Mouse (Mus musculus) embryonic stem cell, embryonic (primary cell): ENCODE data around the gene Spsb2.

Experiments
- CTCF ChIA-PET, 4 experiments: fragments of 300-600 bp in 2 of 4; fragments of 350-600 bp in 2 of 4; sonication (Branson Sonifier 250); formaldehyde crosslinking; loops; one replicate each; lab custom pipeline; 2022; ENCODE audit warnings: inconsistent platforms in 2 of 4; lab: Charles Lee
- POLR2A ChIA-PET, 4 experiments: fragments of 300-600 bp in 2 of 4; fragments of 350-600 bp in 2 of 4; sonication (Branson Sonifier 250); formaldehyde crosslinking; loops; one replicate each; lab custom pipeline; 2022; ENCODE audit warnings: antibody characterized with exemption in 4 of 4, inconsistent platforms in 1 of 4; lab: Charles Lee

Spsb2 gene

GRCm38 (mm10) chr6:124807986-124808357, 489 bp upstream of the Spsb2 start:
- ChIA-PET POLR2A (interaction anchor here (0.5 to 18.7 kb wide), 30 partner anchors 9 to 358 kb away, joined by 3 to 601 read pairs (median 5); partner anchors contain the start of genes Cdca3 (in 3 of the 4), Grcc10 (in 3 of the 4), Usp5 (in 3 of the 4) and Gnb3 (in 2 of the 4)), CTCF (interaction anchor here in 2 of 4 experiments (0.6 to 5.2 kb wide), 5 partner anchors 39 to 358 kb away, joined by 3 to 22 read pairs (median 8); partner anchors contain the start of gene Mlf2 (in 1 of the 2))

- CTCF ChIA-PET: interaction anchor here (0.5 to 5.2 kb wide), 18 partner anchors 9 to 363 kb away, joined by 3 to 22 read pairs (median 4); partner anchors contain the start of genes Cdca3 (in 1 of the 4), Mlf2 (in 1 of the 4), Usp5 (in 1 of the 4) and Zfp384 (in 1 of the 4)
Measured at GRCm38 (mm10) chr6:124809052-124809774, 752 bp downstream of the Spsb2 start.

DNA sequence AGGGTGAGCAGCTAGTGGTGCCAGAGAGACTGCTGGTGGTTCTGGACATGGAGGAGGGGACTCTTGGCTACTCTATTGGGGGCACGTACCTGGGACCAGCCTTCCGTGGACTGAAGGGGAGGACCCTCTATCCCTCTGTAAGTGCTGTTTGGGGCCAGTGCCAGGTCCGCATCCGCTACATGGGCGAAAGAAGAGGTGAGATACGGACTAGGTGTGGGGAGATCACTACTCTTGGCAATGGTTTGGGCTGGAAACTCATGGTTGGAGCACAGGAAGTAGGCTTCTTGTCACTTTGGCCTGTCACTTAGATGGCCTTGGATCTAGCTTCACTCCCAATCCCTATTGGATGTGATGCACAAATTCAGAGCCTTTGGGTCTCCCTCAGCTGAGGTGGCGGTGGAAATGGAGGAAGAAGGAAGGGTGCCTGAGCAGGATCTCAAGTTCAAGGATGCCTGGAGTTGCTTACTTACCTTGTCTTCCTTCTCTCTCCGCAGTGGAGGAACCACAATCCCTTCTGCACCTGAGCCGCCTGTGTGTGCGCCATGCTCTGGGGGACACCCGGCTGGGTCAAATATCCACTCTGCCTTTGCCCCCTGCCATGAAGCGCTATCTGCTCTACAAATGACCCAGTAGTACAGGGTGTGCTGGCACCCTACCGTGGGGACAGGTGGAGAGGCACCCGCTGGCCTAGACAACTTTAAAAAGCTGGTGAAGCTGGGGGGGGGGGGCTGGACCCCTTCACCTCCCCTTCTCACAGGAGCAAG, 1.5 kb downstream of the Spsb2 start:
- CTCF ChIA-PET: interaction anchor here in 1 of 4 experiments (0.8 to 5.2 kb wide), 7 partner anchors 8 to 121 kb away, joined by 5 to 22 read pairs (median 8); partner anchors contain the start of genes Cdca3, Mlf2 and Usp5
- POLR2A ChIA-PET: interaction anchor here in 3 of 4 experiments (0.6 to 18.7 kb wide), 36 partner anchors 8 to 580 kb away, joined by 3 to 601 read pairs (median 5); partner anchors contain the start of genes Cdca3 (in 3 of the 3), Grcc10 (in 3 of the 3), Usp5 (in 3 of the 3) and Atn1 (in 1 of the 3)

More at GRCm38 (mm10) chr6:124809052-124809774, 752 bp downstream of the Spsb2 start:
- POLR2A ChIA-PET: interaction anchor here in 3 of 4 experiments (0.6 to 18.7 kb wide), 54 partner anchors 8 to 382 kb away, joined by 3 to 601 read pairs (median 4); partner anchors contain the start of genes Cdca3 (in 3 of the 3), Emg1 (in 3 of the 3), Grcc10 (in 3 of the 3) and Phb2 (in 3 of the 3)

GRCm38 (mm10) chr6:124810566-124811402, 2.3 kb downstream of the Spsb2 start:
- CTCF ChIA-PET: interaction anchor here in 2 of 4 experiments (0.6 to 1.7 kb wide), 3 partner anchors 37 to 329 kb away, joined by 4 to 6 read pairs (median 5); no protein-coding TSS in a partner anchor
- POLR2A ChIA-PET: interaction anchor here (0.6 to 18.7 kb wide), 25 partner anchors 9 to 581 kb away, joined by 3 to 601 read pairs (median 7); partner anchors contain the start of genes Cdca3 (in 3 of the 4), Grcc10 (in 3 of the 4), Usp5 (in 3 of the 4) and Mlf2 (in 2 of the 4)

DNA sequence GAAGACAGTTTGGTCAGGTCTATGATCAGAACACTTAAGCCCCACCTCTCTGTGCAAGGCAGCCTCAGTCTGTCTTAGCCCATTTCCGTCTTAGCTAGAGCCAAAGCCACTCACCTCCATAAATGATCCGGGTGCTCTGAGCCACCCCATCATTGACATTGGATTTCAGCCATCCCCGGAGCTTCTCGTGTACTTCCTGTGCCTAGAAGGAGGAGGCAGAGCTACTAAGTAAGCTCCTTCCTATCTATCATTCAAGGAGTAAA, 2.9 kb downstream of the Spsb2 start:
- CTCF ChIA-PET: interaction anchor here in 2 of 4 experiments (0.6 to 1.6 kb wide), 2 partner anchors 36 to 330 kb away, joined by 4 to 5 read pairs; no protein-coding TSS in a partner anchor
- POLR2A ChIA-PET: interaction anchor here (0.6 to 18.7 kb wide), 30 partner anchors 9 to 566 kb away, joined by 3 to 601 read pairs (median 4); partner anchors contain the start of genes Cdca3 (in 3 of the 4), Usp5 (in 3 of the 4), Grcc10 (in 2 of the 4) and Mlf2 (in 2 of the 4)

DNA sequence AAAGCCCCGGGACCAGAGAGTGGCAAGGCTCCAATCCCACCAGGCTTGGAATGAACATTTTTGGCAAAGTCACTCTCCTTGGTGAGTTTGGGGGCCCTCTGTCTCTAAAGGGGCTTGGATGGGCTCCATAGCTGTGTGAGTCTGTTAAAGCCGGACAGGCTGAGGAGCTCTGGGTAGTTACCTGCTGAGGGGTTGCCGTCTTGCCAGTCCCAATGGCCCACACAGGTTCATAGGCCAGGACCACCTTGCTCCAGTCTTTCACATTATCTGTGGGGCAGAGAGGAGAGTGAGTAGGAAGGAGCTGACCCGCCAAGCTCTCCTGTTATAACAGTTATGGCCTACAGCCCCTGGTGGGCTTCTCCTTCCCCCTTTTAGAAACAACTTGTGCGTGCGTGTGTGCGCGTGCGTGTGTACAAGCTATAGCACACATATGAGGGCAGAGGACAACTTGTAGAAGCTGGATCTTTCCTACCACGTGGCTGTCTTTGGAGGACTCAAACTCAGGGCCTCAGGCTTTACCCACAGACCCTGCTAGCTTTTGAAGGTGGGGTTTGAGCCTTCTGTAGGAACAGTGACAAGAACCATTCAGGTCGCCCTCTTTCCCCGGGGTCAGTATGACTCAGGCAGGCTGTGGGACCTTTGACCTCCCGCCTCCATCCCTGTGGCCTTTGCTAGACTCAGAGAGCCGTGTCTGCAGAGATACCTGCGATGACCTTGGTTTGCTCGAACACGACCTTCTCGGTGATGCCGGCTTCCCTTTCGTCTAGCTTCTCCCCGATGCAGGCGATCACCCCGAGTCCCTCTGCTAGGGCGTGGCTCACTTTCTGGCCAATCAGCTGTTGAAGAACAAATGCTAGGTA, 3.5 kb downstream of the Spsb2 start:
- CTCF ChIA-PET: interaction anchor here in 2 of 4 experiments (0.7 to 1.6 kb wide), 2 partner anchors 35 to 91 kb away, joined by 3 to 5 read pairs; no protein-coding TSS in a partner anchor

DNA sequence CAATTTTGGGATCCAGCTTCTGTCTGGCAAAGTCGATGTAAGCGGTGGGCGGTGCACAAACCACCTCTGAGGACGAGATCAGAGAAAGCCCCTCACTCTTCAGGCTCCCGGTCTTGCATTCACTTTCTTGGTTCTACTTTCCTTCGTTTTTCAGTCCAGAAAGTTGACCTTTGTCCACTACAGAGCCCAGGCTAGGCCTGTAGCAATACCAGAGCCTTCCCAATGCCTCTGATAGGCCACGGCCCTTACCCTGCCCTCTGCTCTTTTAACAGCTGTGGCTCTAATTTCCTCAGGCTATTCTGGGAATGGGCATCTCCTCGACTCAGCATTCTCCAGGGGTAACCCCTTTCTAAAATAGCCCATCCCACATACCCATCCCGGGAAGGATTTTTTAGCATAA, 4.4 kb downstream of the Spsb2 start:
- ChIA-PET POLR2A (interaction anchor here in 3 of 4 experiments (0.6 to 28.9 kb wide), 50 partner anchors 1 to 564 kb away, joined by 3 to 601 read pairs (median 4); partner anchors contain the start of genes Cdca3 (in 3 of the 3), Grcc10 (in 3 of the 3), Usp5 (in 3 of the 3) and Atn1 (in 2 of the 3)), CTCF (interaction anchor here in 1 of 4 experiments (0.9 to 1.4 kb wide), 4 partner anchors 15 to 110 kb away, joined by 3 to 4 read pairs (median 4); partner anchors contain the start of genes Cdca3 and Usp5)

More for the DNA sequence above, 3.5 kb downstream of the Spsb2 start:
- POLR2A ChIA-PET: interaction anchor here (0.6 to 18.7 kb wide), 41 partner anchors 8 to 565 kb away, joined by 3 to 601 read pairs (median 4); partner anchors contain the start of genes Cdca3 (in 3 of the 4), Grcc10 (in 3 of the 4), Usp5 (in 3 of the 4) and Mlf2 (in 2 of the 4)

GRCm38 (mm10) chr6:124813496-124813895, 5.0 kb downstream of the Spsb2 start:
- ChIA-PET POLR2A (interaction anchor here (0.6 to 28.9 kb wide), 53 partner anchors 0 to 620 kb away, joined by 3 to 601 read pairs (median 4); partner anchors contain the start of genes Cdca3 (in 3 of the 4), Grcc10 (in 3 of the 4), Usp5 (in 3 of the 4) and Atn1 (in 2 of the 4)), CTCF (interaction anchor here in 2 of 4 experiments (0.6 to 1.4 kb wide), 8 partner anchors 15 to 111 kb away, joined by 3 to 4 read pairs (median 3); partner anchors contain the start of genes Cdca3 (in 1 of the 2), Grcc10 (in 1 of the 2) and Usp5 (in 1 of the 2))

- POLR2A ChIA-PET: interaction anchor here (0.6 to 28.9 kb wide), 46 partner anchors 0 to 620 kb away, joined by 3 to 601 read pairs (median 5); partner anchors contain the start of genes Cdca3 (in 3 of the 4), Grcc10 (in 3 of the 4), Usp5 (in 3 of the 4) and Atn1 (in 2 of the 4)
- CTCF ChIA-PET: interaction anchor here in 2 of 4 experiments (0.6 to 1.4 kb wide), 6 partner anchors 14 to 111 kb away, joined by 3 to 4 read pairs (median 3); partner anchors contain the start of gene Grcc10 (in 1 of the 2)
Measured at GRCm38 (mm10) chr6:124813933-124814332, 5.5 kb downstream of the Spsb2 start, which contains the start of gene Tpi1. Tpi1 (minus strand) TSS chr6:124814296.

- ChIA-PET POLR2A (interaction anchor here (0.6 to 28.9 kb wide), 21 partner anchors 1 to 412 kb away, joined by 3 to 601 read pairs (median 7); partner anchors contain the start of genes Cdca3 (in 2 of the 4), Grcc10 (in 2 of the 4), Mlf2 (in 2 of the 4) and Usp5 (in 2 of the 4)), CTCF (interaction anchor here in 1 of 4 experiments (1.0 to 1.4 kb wide), 2 partner anchors 14 to 45 kb away, joined by 3 read pairs; no protein-coding TSS in a partner anchor)
Measured at GRCm38 (mm10) chr6:124814448-124814847, 6.0 kb downstream of the Spsb2 start.

DNA sequence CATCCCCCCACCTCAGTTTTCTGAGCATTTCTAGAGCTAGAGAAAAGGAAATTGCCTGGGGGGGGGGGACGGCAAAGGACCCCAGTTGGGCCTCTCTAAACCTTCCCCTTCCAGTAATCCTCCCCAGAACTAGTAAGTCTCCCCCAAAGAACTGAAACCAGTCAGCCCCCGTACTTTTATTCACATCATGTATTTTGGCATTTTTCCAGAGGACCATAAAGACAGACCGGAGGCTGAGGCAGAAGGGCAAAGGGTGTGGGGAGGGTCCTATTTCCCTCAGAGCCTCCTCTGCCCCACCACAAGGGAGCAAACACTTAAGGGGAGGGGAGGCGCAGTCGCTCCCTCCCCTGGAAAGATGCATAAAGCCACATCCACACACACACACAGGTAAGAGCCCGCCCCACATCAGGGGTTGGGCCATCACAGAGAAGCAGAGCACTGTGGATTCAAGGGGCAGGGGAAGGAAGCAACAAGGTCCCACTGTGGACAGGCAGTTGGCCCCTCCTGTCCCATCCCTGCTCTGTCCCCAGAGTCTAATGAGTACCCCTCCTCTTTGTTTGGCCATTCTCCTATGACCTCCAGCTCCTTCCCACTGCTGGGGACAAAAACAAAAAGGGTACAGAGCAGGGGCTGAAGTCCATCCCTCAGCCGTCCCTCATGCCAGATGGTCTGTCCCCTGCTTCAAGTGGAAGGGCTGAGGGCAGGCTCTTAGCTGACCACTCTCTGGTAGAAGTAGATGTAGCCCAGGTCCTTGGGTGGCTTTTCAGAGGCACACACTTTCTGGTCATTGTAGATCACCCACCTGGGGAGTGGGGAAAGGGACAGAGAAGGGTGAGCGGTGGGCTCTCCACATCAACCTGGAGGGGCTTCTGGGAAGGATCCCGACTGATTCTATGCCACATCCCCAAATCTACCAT, 6.7 kb downstream of the Spsb2 start:
- CTCF ChIA-PET: no interaction called here
- POLR2A ChIA-PET: interaction anchor here (0.6 to 28.9 kb wide), 12 partner anchors 1 to 315 kb away, joined by 3 to 601 read pairs (median 10); partner anchors contain the start of genes Cdca3 (in 2 of the 4), Grcc10 (in 2 of the 4), Usp5 (in 2 of the 4) and Gnb3 (in 1 of the 4)

- CTCF ChIA-PET: interaction anchor here in 3 of 4 experiments (0.8 to 1.0 kb wide), 3 partner anchors 11 to 31 kb away, joined by 3 read pairs; no protein-coding TSS in a partner anchor
Measured at GRCm38 (mm10) chr6:124816611-124817010, 8.2 kb downstream of the Spsb2 start.

GRCm38 (mm10) chr6:124817125-124817524, 8.7 kb downstream of the Spsb2 start:
- ChIA-PET POLR2A (interaction anchor here (0.8 to 28.9 kb wide), 17 partner anchors 3 to 313 kb away, joined by 3 to 601 read pairs (median 6); partner anchors contain the start of genes Cdca3 (in 3 of the 4), Spsb2 (in 3 of the 4), Usp5 (in 3 of the 4) and Gnb3 (in 2 of the 4)), CTCF (interaction anchor here in 3 of 4 experiments (0.8 to 1.4 kb wide), 4 partner anchors 8 to 30 kb away, joined by 3 to 5 read pairs (median 3); no protein-coding TSS in a partner anchor)

More at GRCm38 (mm10) chr6:124816611-124817010, 8.2 kb downstream of the Spsb2 start:
- POLR2A ChIA-PET: interaction anchor here (1.1 to 28.9 kb wide), 13 partner anchors 3 to 342 kb away, joined by 3 to 601 read pairs (median 6); partner anchors contain the start of genes Cdca3 (in 3 of the 4), Usp5 (in 3 of the 4), Gnb3 (in 2 of the 4) and Spsb2 (in 2 of the 4)
